Mouse (Mus musculus) hematopoietic stem cell, adult 5-6 weeks (primary cell): ENCODE data around the gene Mcm3. TPM values are rescaled to one million over a fixed set of nuclear protein-coding genes. Genes with fewer than 3 reads are reported as not detected.
A peak's percentile ranks its signal among the peaks of the same experiment; 100 is the strongest.

Source experiments
- ATAC-seq, 2 experiments: fragments of 125-278 bp in 1 of 2; replicated peaks in 1 of 2; 2 replicates each; pipeline ENCODE4 v1.8.0; 2016 to 2017; ENCODE audit warnings: inconsistent platforms in 2 of 2, mild to moderate bottlenecking in 2 of 2, moderate number of reproducible peaks in 2 of 2, low read depth in 1 of 2, moderate TSS enrichment in 1 of 2; ENCODE audit not compliant: low FRiP score in 2 of 2, poor library complexity in 2 of 2, severe bottlenecking in 2 of 2, insufficient read depth in 1 of 2, low TSS enrichment in 1 of 2
- total RNA-seq: library from RNA; stranded (forward); fragments of 172-1452, 232-1000 nt; gene quantifications from 2 replicates; pipeline ENCODE4 v1.2.3, GENCODE M21; 2017

Gene Mcm3
- 230 and 289 TPM in 2 replicates for total RNA-seq

- peak; percentile 99 for ATAC-seq
Observed at GRCm38 (mm10) chr1:20819771-20820605, at the start of gene Mcm3. Gene Mcm3, minus strand, starts transcription at chr1:20820312.

- ATAC-seq = no peak
Observed at GRCm38 (mm10) chr1:20868036-20868435, 47.9 kb upstream of the Mcm3 start.

DNA sequence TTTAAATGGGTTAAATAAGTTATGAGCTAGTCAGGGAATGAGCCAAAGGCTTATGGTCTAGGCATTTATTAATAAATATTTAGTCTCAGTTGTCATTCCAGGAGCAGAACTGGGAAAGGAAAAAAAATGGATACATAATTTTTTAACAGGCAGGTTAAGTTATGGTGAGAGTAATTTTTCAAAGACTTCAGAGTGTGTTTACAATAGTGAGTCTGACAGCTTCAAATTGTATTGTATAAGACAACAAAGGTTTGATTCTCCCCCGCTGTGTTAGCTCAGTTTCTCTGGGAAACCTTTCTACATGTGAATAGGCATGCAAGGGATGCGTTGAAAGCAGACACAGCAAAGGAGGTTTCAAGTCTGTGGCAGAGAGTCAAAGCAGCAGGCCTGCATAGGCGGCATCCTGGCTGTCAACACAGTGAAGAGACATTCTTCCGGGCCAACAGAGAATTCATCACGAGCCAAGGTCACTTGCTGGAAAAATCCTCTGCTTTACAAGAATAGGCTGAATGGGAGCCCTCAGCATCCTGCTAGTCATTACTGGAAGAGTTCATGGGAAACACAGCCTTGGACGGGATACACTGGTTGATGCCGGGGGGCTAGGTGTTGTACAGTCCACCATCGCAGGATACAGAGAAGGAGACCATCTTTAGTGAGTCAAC lies 47.3 kb upstream of the Mcm3 start:
- ATAC-seq = no peak

GRCm38 (mm10) chr1:20863452-20864172 lies 43.5 kb upstream of the Mcm3 start:
- no peak for ATAC-seq

DNA sequence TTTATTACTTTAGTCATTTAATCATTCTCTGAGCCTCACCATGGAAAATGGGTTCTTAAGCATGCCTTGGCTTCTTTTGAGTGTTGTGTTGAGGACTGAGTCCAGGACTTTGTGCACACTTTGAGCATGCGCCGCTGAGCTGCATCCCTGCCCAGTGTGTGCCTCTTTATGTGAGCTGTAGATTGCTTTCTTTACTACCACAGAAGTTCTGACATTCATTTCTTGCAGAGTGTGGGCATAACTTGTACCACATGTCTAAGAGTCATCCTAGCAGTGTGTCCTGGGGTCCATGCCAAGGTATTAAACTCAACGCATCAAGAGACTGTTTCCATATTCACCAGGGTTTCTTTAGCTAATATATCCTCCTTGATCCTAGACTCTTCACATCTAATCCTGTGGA lies 41.8 kb upstream of the Mcm3 start:
- ATAC-seq = no peak

DNA sequence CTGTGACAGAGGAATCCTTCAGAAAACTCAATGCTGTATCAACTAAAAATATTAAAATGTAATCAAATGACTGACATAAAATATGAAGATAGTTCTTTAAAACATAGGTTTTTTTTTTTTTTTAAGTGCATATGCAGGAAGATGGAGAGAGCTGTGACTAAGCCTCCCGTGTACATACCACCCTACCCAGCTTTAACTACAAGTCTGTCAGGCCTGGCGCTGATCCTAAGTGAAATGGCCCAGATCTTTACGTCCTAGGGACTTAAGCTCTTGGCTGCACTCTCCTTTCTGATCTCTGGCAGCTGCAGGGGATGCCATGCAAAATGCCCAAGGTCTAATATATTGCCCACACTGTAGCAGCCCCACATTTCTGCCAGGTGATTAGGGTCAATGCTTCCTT lies 40.7 kb upstream of the Mcm3 start:
- no peak for ATAC-seq

GRCm38 (mm10) chr1:20856924-20857902 lies 37.1 kb upstream of the Mcm3 start:
- ATAC-seq = no peak

GRCm38 (mm10) chr1:20839911-20840310 lies 19.8 kb upstream of the Mcm3 start:
- ATAC-seq = no peak

- no peak for ATAC-seq
Observed at GRCm38 (mm10) chr1:20836551-20837125, 16.5 kb upstream of the Mcm3 start.

- no peak for ATAC-seq
Observed at GRCm38 (mm10) chr1:20833141-20833511, 13.0 kb upstream of the Mcm3 start.

- no peak for ATAC-seq
Observed at GRCm38 (mm10) chr1:20832473-20833140, 12.5 kb upstream of the Mcm3 start.

DNA sequence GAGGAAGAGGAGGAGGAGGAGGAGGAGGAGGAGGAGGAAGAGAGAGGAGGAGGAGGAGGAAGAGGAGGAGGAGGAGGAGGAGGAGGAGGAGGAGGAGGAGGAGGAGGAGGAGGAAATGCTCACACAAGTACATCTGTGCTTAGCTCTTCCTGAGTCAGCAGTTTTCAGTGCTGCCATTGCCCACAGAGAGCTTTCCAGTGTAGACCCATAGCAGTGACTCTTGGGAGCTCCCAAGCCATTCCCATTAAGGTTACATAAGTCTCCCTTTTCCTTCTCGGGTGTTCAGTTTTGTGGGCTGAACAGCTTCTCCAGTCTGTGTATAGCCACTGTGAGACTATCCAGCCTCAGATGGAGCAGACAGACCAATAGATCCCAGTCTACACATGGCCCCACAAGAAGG lies 10.4 kb upstream of the Mcm3 start:
- ATAC-seq = no peak

- no peak for ATAC-seq
Observed at GRCm38 (mm10) chr1:20828061-20828460, 7.9 kb upstream of the Mcm3 start.

DNA sequence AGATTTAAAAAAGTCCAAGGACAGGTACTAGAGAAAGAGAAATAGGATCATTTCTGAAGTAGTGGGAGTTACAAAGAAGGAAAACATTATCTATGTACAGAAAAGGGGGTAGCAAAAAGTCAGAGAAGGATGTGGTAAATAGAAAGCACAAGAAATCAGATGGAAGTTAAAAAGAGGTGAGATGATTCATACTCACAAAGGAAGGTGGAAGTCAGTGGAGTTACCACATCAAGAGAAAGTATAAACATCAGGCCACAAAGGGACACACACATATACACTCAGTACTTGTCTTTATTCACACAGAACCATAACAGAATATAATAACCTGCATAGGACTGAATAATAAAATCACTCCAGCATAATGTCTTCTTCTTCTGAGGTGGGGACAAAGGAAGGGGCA lies 4.9 kb upstream of the Mcm3 start:
- ATAC-seq = no peak

- ATAC-seq = no peak
Observed at GRCm38 (mm10) chr1:20823906-20824305, 3.8 kb upstream of the Mcm3 start.

GRCm38 (mm10) chr1:20823471-20823870 lies 3.4 kb upstream of the Mcm3 start:
- no peak for ATAC-seq
